Mouse (Mus musculus) forebrain, postnatal 0 days (tissue): ENCODE data around the gene Zc3h12c. TPM values are rescaled to one million over a fixed set of nuclear protein-coding genes. Genes with fewer than 3 reads are reported as not detected.
A peak's percentile ranks its signal among the peaks of the same experiment; 100 is the strongest.

Experiments
- ATAC-seq: fragments of 200-750 bp; cut with Nextera tagmentation; 2 replicates; pipeline ENCODE4 v1.8.0; 2017; ENCODE audit warnings: mild to moderate bottlenecking, moderate library complexity
- DNase-seq: peaks from one replicate; pipeline ENCODE4 v3.0.0-alpha.2; 2015
- H3K27ac ChIP-seq: fragments of 300-500 bp; sonication (generic); 2 replicates; pipeline ENCODE4 v1.5.1; 2014; ENCODE audit warnings: low read depth, mild to moderate bottlenecking, antibody characterized with exemption, low read length, moderate library complexity, mixed read lengths
- H3K27me3 ChIP-seq: fragments of 300-500 bp; sonication (generic); 2 replicates; pipeline ENCODE4 v1.6.1; 2014; ENCODE audit warnings: mild to moderate bottlenecking, low read length, mixed read lengths; ENCODE audit not compliant: insufficient read depth
- H3K36me3 ChIP-seq: fragments of 300-500 bp; sonication (generic); 2 replicates; pipeline ENCODE4 v1.6.1; 2014; ENCODE audit warnings: mild to moderate bottlenecking, moderate library complexity; ENCODE audit not compliant: insufficient read depth
- H3K4me1 ChIP-seq: fragments of 300-500 bp; sonication (generic); 2 replicates; pipeline ENCODE4 v1.6.1; 2014; ENCODE audit warnings: antibody characterized with exemption; ENCODE audit not compliant: insufficient read depth
- H3K4me2 ChIP-seq: fragments of 300-500 bp; sonication (generic); 2 replicates; pipeline ENCODE4 v1.6.1; 2014; ENCODE audit warnings: low read depth, mild to moderate bottlenecking, moderate library complexity
- H3K4me3 ChIP-seq: fragments of 300-500 bp; sonication (generic); 2 replicates; pipeline ENCODE4 v1.5.1; 2014; ENCODE audit warnings: low read depth, low read length, mixed read lengths
- H3K9ac ChIP-seq: fragments of 300-500 bp; sonication (generic); 2 replicates; pipeline ENCODE4 v1.6.1; 2014; ENCODE audit warnings: mild to moderate bottlenecking
- H3K9me3 ChIP-seq: fragments of 300-500 bp; sonication (generic); 2 replicates; pipeline ENCODE4 v1.6.1; 2016; ENCODE audit warnings: low read length
- CTCF ChIP-seq: sonication (generic); IDR thresholded peaks from 2 replicates; pipeline ENCODE4 v1.5.1; 2016; ENCODE audit warnings: antibody characterized with exemption, control low read depth, low read depth
- WGBS: fragments of 180-500 bp; shearing (Covaris S2); extraction: QIAGEN DNeasy Blood & Tissue Kit; methylation state at CpG from one replicate; pipeline ENCODE4 v1.1.7; 2014; 5-methylcytosine and 5-hydroxymethylcytosine counted together
- polyA plus RNA-seq: library from polyadenylated mRNA; unstranded; fragments of >200 nt; fragmentation: Nextera tagmentation; extraction: Ambion mirVana; gene quantifications from 2 replicates; pipeline ENCODE4 v1.2.1, GENCODE M21; 2015
- total RNA-seq: library from RNA; depleted of rRNA; stranded (reverse); fragments of >200 nt; gene quantifications from 2 replicates; pipeline ENCODE4 v1.2.3, GENCODE M21; 2014

Zc3h12c gene
- total and polyA plus RNA-seq, 2 experiments from 2014 or later: 3.2 to 18.5 TPM

GRCm38 (mm10) chr9:52154253-52154652, 14.1 kb downstream of the Zc3h12c start:
- TF ChIP-seq CTCF: no peak
- no peak overlapping the region for H3K27ac ChIP-seq
- H3K4me1 ChIP-seq: 0 out of 2 replicates have a peak, but pooled peaks cover 4% of the 10 kb centered on the region
- H3K9ac ChIP-seq: no peak overlapping the region
- no peaks in the 10 kb centered on the region for H3K36me3 ChIP-seq
- 60% methylated on average over 7 of the region's 7 CpGs for WGBS
- no peak overlapping the region for H3K4me3 ChIP-seq
- no peaks in the 10 kb centered on the region for H3K9me3 ChIP-seq
- no peaks in the 10 kb centered on the region for H3K27me3 ChIP-seq
- DNase-seq (no peak), ATAC-seq (no peak)
- no peak overlapping the region for H3K4me2 ChIP-seq

- H3K27ac ChIP-seq: no peak overlapping the region
- TF ChIP-seq CTCF: no peak
Observed at GRCm38 (mm10) chr9:52152076-52152826, 16.1 kb downstream of the Zc3h12c start.

GRCm38 (mm10) chr9:52149768-52150167, 18.6 kb downstream of the Zc3h12c start:
- ATAC-seq (no peak), DNase-seq (no peak)
- H3K36me3 ChIP-seq: no peaks in the 10 kb centered on the region
- H3K9ac ChIP-seq: no peak overlapping the region
- WGBS: 39% methylated on average over 6 of the region's 6 CpGs
- no peak overlapping the region; the same call in 1 of the 2 replicates for H3K27ac ChIP-seq
- no peaks in the 10 kb centered on the region for H3K9me3 ChIP-seq
- no peak for TF ChIP-seq CTCF
- H3K27me3 ChIP-seq: no peaks in the 10 kb centered on the region
- H3K4me2 ChIP-seq: peak overlapping the region; percentile 42; the same call in 1 of the 2 replicates
- H3K4me3 ChIP-seq: no peak overlapping the region
- peaks cover 25% of the 10 kb centered on the region; the same call in 1 of the 2 replicates for H3K4me1 ChIP-seq

More at GRCm38 (mm10) chr9:52152076-52152826, 16.1 kb downstream of the Zc3h12c start:
- Histone ChIP-seq H3K4me3 (no peak overlapping the region), H3K36me3 (no peaks in the 10 kb centered on the region), H3K27me3 (no peaks in the 10 kb centered on the region), H3K9me3 (no peaks in the 10 kb centered on the region), H3K4me2 (no peak overlapping the region), H3K4me1 (0 out of 2 replicates have a peak, but pooled peaks cover 16% of the 10 kb centered on the region), H3K9ac (no peak overlapping the region)
- 47% methylated on average over 6 of the region's 6 CpGs for WGBS
- DNase-seq (no peak), ATAC-seq (no peak)

GRCm38 (mm10) chr9:52149286-52149685, 19.1 kb downstream of the Zc3h12c start:
- no peaks in the 10 kb centered on the region for H3K9me3 ChIP-seq
- peak overlapping the region; percentile 25 for H3K4me3 ChIP-seq
- DNase-seq (peak; percentile 73), ATAC-seq (peak; percentile 86)
- H3K9ac ChIP-seq: 0 out of 2 replicates have a peak overlapping the region, but pooled peaks have one; percentile 6
- no peaks in the 10 kb centered on the region for H3K27me3 ChIP-seq
- WGBS: 8% methylated on average over 4 of the region's 4 CpGs
- H3K4me2 ChIP-seq: peak overlapping the region; percentile 42
- TF ChIP-seq CTCF: no peak
- H3K36me3 ChIP-seq: no peaks in the 10 kb centered on the region
- peaks cover 30% of the 10 kb centered on the region; the same call in 1 of the 2 replicates for H3K4me1 ChIP-seq
- H3K27ac ChIP-seq: peak overlapping the region; percentile 68; the same call in 1 of the 2 replicates

- 10% methylated on average over 4 of the region's 4 CpGs for WGBS
- peak; percentile 16 for DNase-seq
- TF ChIP-seq CTCF: no peak
- Histone ChIP-seq H3K9ac (peak overlapping the region; percentile 6; the same call in 1 of the 2 replicates), H3K4me1 (peaks cover 30% of the 10 kb centered on the region; the same call in 1 of the 2 replicates), H3K4me3 (peak overlapping the region; percentile 25), H3K27ac (peak overlapping the region; percentile 68), H3K36me3 (no peaks in the 10 kb centered on the region), H3K9me3 (no peaks in the 10 kb centered on the region), H3K27me3 (no peaks in the 10 kb centered on the region), H3K4me2 (peak overlapping the region; percentile 42)
- no peak for ATAC-seq
Observed at GRCm38 (mm10) chr9:52148831-52149230, 19.5 kb downstream of the Zc3h12c start.

- H3K9me3 ChIP-seq: no peaks in the 10 kb centered on the region
- TF ChIP-seq CTCF: no peak
- peak; percentile 23 for DNase-seq
- ATAC-seq: no peak
- H3K4me1 ChIP-seq: peaks cover 30% of the 10 kb centered on the region; the same call in 1 of the 2 replicates
- H3K36me3 ChIP-seq: no peaks in the 10 kb centered on the region
- 0 out of 2 replicates have a peak overlapping the region, but pooled peaks have one; percentile 6 for H3K9ac ChIP-seq
- 0 out of 2 replicates have a peak overlapping the region, but pooled peaks have one; percentile 68 for H3K27ac ChIP-seq
- no peaks in the 10 kb centered on the region for H3K27me3 ChIP-seq
- peak overlapping the region; percentile 42 for H3K4me2 ChIP-seq
- peak overlapping the region; percentile 25 for H3K4me3 ChIP-seq
- 9% methylated on average over 3 of the region's 3 CpGs for WGBS
Observed at GRCm38 (mm10) chr9:52148311-52148710, 20.1 kb downstream of the Zc3h12c start.

- H3K36me3 ChIP-seq: no peaks in the 10 kb centered on the region
- DNase-seq (peak; percentile 74), ATAC-seq (peak; percentile 92)
- TF ChIP-seq CTCF: no peak
- peak overlapping the region; percentile 33 for H3K4me2 ChIP-seq
- peak overlapping the region; percentile 8; the same call in 1 of the 2 replicates for H3K4me3 ChIP-seq
- no peaks in the 10 kb centered on the region for H3K9me3 ChIP-seq
- H3K27me3 ChIP-seq: no peaks in the 10 kb centered on the region
- 0 out of 2 replicates have a peak overlapping the region, but pooled peaks have one; percentile 15 for H3K9ac ChIP-seq
- H3K27ac ChIP-seq: peak overlapping the region; percentile 65
- 4% methylated on average over 4 of the region's 4 CpGs for WGBS
- peaks cover 26% of the 10 kb centered on the region; the same call in 1 of the 2 replicates for H3K4me1 ChIP-seq
Observed at GRCm38 (mm10) chr9:52146241-52146640, 22.1 kb downstream of the Zc3h12c start.
